Mouse (Mus musculus): ENCODE measurements around the gene Srp14. TPM values are rescaled to one million over a fixed set of nuclear protein-coding genes. Genes with fewer than 3 reads are reported as not detected.

The Srp14 gene
- polyA plus RNA-seq, 1 experiment from 2014 or later, result 332 TPM

GRCm38 (mm10) chr2:118507126-118507525 is 27.6 kb upstream of the Srp14 start:
- no peak for ATAC-seq (replicated peaks)
- no peak overlapping the region for H3K9ac ChIP-seq (replicated peaks)
- 86% methylated on average over 7 of the region's 7 CpGs for WGBS

GRCm38 (mm10) chr2:118500191-118500590 is 20.7 kb upstream of the Srp14 start:
- H3K9ac ChIP-seq (replicated peaks), result no peak overlapping the region
- no peaks in the 10 kb centered on the region for H3K36me3 ChIP-seq
- no peak overlapping the region for H3K4me3 ChIP-seq
- ATAC-seq (replicated peaks), result no peak
- H3K27ac ChIP-seq (replicated peaks), result no peak overlapping the region
- WGBS, result 84% methylated on average over 2 of the region's 2 CpGs
- no peak overlapping the region for H3K4me2 ChIP-seq (replicated peaks)
- no peaks in the 10 kb centered on the region for H3K27me3 ChIP-seq
- peaks cover 3% of the 10 kb centered on the region; the same call in 1 of the 2 replicates for H3K4me1 ChIP-seq
- H3K9me3 ChIP-seq, result no peaks in the 10 kb centered on the region

More at GRCm38 (mm10) chr2:118507126-118507525, 27.6 kb upstream of the Srp14 start:
- Histone ChIP-seq H3K4me2 (replicated peaks) (no peak overlapping the region), H3K4me3 (no peak overlapping the region), H3K27me3 (no peaks in the 10 kb centered on the region), H3K4me1 (peaks cover 12% of the 10 kb centered on the region), H3K36me3 (no peaks in the 10 kb centered on the region), H3K9me3 (no peaks in the 10 kb centered on the region), H3K27ac (replicated peaks) (no peak overlapping the region)

- Histone ChIP-seq H3K9ac (replicated peaks) (no peak overlapping the region), H3K9me3 (no peaks in the 10 kb centered on the region), H3K27ac (replicated peaks) (no peak overlapping the region), H3K4me2 (replicated peaks) (no peak overlapping the region), H3K4me1 (peaks cover 3% of the 10 kb centered on the region; the same call in 1 of the 2 replicates), H3K4me3 (no peak overlapping the region), H3K36me3 (no peaks in the 10 kb centered on the region), H3K27me3 (no peaks in the 10 kb centered on the region)
- ATAC-seq (replicated peaks), result no peak
- whole genome bisulfite sequencing, result 36% methylated on average over 20 of the region's 20 CpGs
Measured at GRCm38 (mm10) chr2:118499135-118499961, 19.8 kb upstream of the Srp14 start.

GRCm38 (mm10) chr2:118498476-118498875 is 19.0 kb upstream of the Srp14 start:
- no peaks in the 10 kb centered on the region for H3K27me3 ChIP-seq
- H3K4me1 ChIP-seq, result peaks cover 3% of the 10 kb centered on the region; the same call in 1 of the 2 replicates
- no peak overlapping the region for H3K27ac ChIP-seq (replicated peaks)
- 84% methylated on average over 6 of the region's 6 CpGs for WGBS
- no peaks in the 10 kb centered on the region for H3K36me3 ChIP-seq
- no peak for ATAC-seq (replicated peaks)
- H3K4me3 ChIP-seq, result no peak overlapping the region
- H3K9ac ChIP-seq (replicated peaks), result no peak overlapping the region
- H3K4me2 ChIP-seq (replicated peaks), result no peak overlapping the region
- H3K9me3 ChIP-seq, result no peaks in the 10 kb centered on the region

GRCm38 (mm10) chr2:118497890-118498289 is 18.4 kb upstream of the Srp14 start:
- H3K9ac ChIP-seq (replicated peaks), result no peak overlapping the region
- no peaks in the 10 kb centered on the region for H3K9me3 ChIP-seq
- 77% methylated on average over 5 of the region's 5 CpGs for WGBS
- no peaks in the 10 kb centered on the region for H3K36me3 ChIP-seq
- no peak overlapping the region for H3K27ac ChIP-seq (replicated peaks)
- no peak overlapping the region for H3K4me2 ChIP-seq (replicated peaks)
- ATAC-seq (replicated peaks), result no peak
- H3K4me1 ChIP-seq, result peaks cover 3% of the 10 kb centered on the region; the same call in 1 of the 2 replicates
- H3K4me3 ChIP-seq, result no peak overlapping the region
- H3K27me3 ChIP-seq, result no peaks in the 10 kb centered on the region

GRCm38 (mm10) chr2:118495024-118495423 is 15.5 kb upstream of the Srp14 start:
- no peaks in the 10 kb centered on the region for H3K9me3 ChIP-seq
- H3K4me1 ChIP-seq, result peaks cover 3% of the 10 kb centered on the region; the same call in 1 of the 2 replicates
- no peaks in the 10 kb centered on the region for H3K27me3 ChIP-seq
- no peaks in the 10 kb centered on the region for H3K36me3 ChIP-seq
- no peak overlapping the region for H3K9ac ChIP-seq (replicated peaks)
- 73% methylated on average over 9 of the region's 9 CpGs for WGBS
- H3K4me2 ChIP-seq (replicated peaks), result no peak overlapping the region
- no peak overlapping the region for H3K27ac ChIP-seq (replicated peaks)
- no peak overlapping the region for H3K4me3 ChIP-seq
- ATAC-seq (replicated peaks), result no peak

- Histone ChIP-seq H3K4me3 (no peak overlapping the region), H3K27me3 (no peaks in the 10 kb centered on the region), H3K9ac (replicated peaks) (no peak overlapping the region), H3K36me3 (no peaks in the 10 kb centered on the region), H3K9me3 (no peaks in the 10 kb centered on the region), H3K4me2 (replicated peaks) (no peak overlapping the region), H3K27ac (replicated peaks) (no peak overlapping the region), H3K4me1 (no peaks in the 10 kb centered on the region)
- 86% methylated on average over 4 of the region's 4 CpGs for WGBS
- no peak for ATAC-seq (replicated peaks)
Measured at GRCm38 (mm10) chr2:118491741-118492395, 12.4 kb upstream of the Srp14 start.

- Histone ChIP-seq H3K9ac (replicated peaks) (no peak overlapping the region), H3K4me3 (no peak overlapping the region), H3K4me2 (replicated peaks) (no peak overlapping the region), H3K36me3 (no peaks in the 10 kb centered on the region), H3K4me1 (no peaks in the 10 kb centered on the region), H3K9me3 (no peaks in the 10 kb centered on the region), H3K27me3 (no peaks in the 10 kb centered on the region), H3K27ac (replicated peaks) (no peak overlapping the region)
- 61% methylated on average over 5 of the region's 5 CpGs for WGBS
- ATAC-seq (replicated peaks), result no peak
Measured at GRCm38 (mm10) chr2:118491281-118491731, 11.8 kb upstream of the Srp14 start.

- H3K4me1 ChIP-seq, result no peaks in the 10 kb centered on the region
- no peak for ATAC-seq (replicated peaks)
- H3K9ac ChIP-seq (replicated peaks), result no peak overlapping the region
- H3K9me3 ChIP-seq, result no peaks in the 10 kb centered on the region
- H3K27me3 ChIP-seq, result no peaks in the 10 kb centered on the region
- H3K36me3 ChIP-seq, result no peaks in the 10 kb centered on the region
- no peak overlapping the region for H3K4me3 ChIP-seq
- no peak overlapping the region for H3K4me2 ChIP-seq (replicated peaks)
- H3K27ac ChIP-seq (replicated peaks), result no peak overlapping the region
- WGBS, result 49% methylated on average over 12 of the region's 12 CpGs
Measured at GRCm38 (mm10) chr2:118490241-118491091, 11.0 kb upstream of the Srp14 start.

GRCm38 (mm10) chr2:118487806-118488205 is 8.3 kb upstream of the Srp14 start:
- Histone ChIP-seq H3K27ac (replicated peaks) (no peak overlapping the region), H3K9me3 (no peaks in the 10 kb centered on the region), H3K4me3 (no peak overlapping the region), H3K27me3 (no peaks in the 10 kb centered on the region), H3K4me1 (no peaks in the 10 kb centered on the region), H3K36me3 (no peaks in the 10 kb centered on the region), H3K4me2 (replicated peaks) (no peak overlapping the region), H3K9ac (replicated peaks) (no peak overlapping the region)
- no peak for ATAC-seq (replicated peaks)
- 65% methylated on average over 3 of the region's 3 CpGs for WGBS

GRCm38 (mm10) chr2:118486933-118487332 is 7.4 kb upstream of the Srp14 start:
- ATAC-seq (replicated peaks), result no peak; the same call in 1 of the 2 replicates
- Histone ChIP-seq H3K27me3 (no peaks in the 10 kb centered on the region), H3K36me3 (no peaks in the 10 kb centered on the region), H3K4me1 (no peaks in the 10 kb centered on the region), H3K4me3 (no peak overlapping the region), H3K9me3 (no peaks in the 10 kb centered on the region), H3K4me2 (replicated peaks) (no peak overlapping the region), H3K27ac (replicated peaks) (no peak overlapping the region), H3K9ac (replicated peaks) (no peak overlapping the region)
- 13% methylated on average over 12 of the region's 12 CpGs for WGBS

GRCm38 (mm10) chr2:118485415-118485814 is 5.9 kb upstream of the Srp14 start:
- no peak overlapping the region for H3K4me3 ChIP-seq
- no peak overlapping the region for H3K9ac ChIP-seq (replicated peaks)
- H3K27me3 ChIP-seq, result no peaks in the 10 kb centered on the region
- no peak for ATAC-seq (replicated peaks)
- WGBS, result 89% methylated on average over 3 of the region's 3 CpGs
- no peaks in the 10 kb centered on the region for H3K9me3 ChIP-seq
- H3K27ac ChIP-seq (replicated peaks), result no peak overlapping the region
- H3K36me3 ChIP-seq, result no peaks in the 10 kb centered on the region
- no peak overlapping the region for H3K4me2 ChIP-seq (replicated peaks)
- no peaks in the 10 kb centered on the region for H3K4me1 ChIP-seq

Data from forebrain, embryonic 15.5 days (tissue).